Mouse (Mus musculus): ENCODE measurements around the gene Smagp.
A peak's percentile ranks its signal among the peaks of the same experiment; 100 is the strongest.

GRCm38 (mm10) chr15:100612432-100612831 lies 24.3 kb downstream of the Smagp start:
- peak; percentile 32; the same call in 1 of the 2 replicates for TF ChIP-seq CTCF (IDR thresholded peaks at IDR 0.05; ENCODE audit: insufficient read depth, low read length)
- no peak for TF ChIP-seq POLR2A (IDR thresholded peaks at IDR 0.05; ENCODE audit: borderline replicate concordance, extremely low read depth, low read depth, low read length)
